Mouse (Mus musculus): ENCODE data around the gene Psmd3. TPM values are rescaled to one million over a fixed set of nuclear protein-coding genes. Genes with fewer than 3 reads are reported as not detected.
A peak's percentile ranks its signal among the peaks of the same experiment; 100 is the strongest.

The Psmd3 gene
- polyA plus RNA-seq, 1 experiment from 2014 or later = 213 TPM

GRCm38 (mm10) chr11:98741622-98742396, 59.5 kb downstream of the Psmd3 start:
- peaks cover 75% of the 10 kb centered on the region for H3K4me1 ChIP-seq
- no peaks in the 10 kb centered on the region for H3K27me3 ChIP-seq
- ATAC-seq (replicated peaks) = peak; percentile 69
- peak overlapping the region; percentile 99 for H3K9ac ChIP-seq (replicated peaks)
- WGBS = under 1% methylated on average over 83 of the region's 86 CpGs
- H3K4me2 ChIP-seq (replicated peaks) = peak overlapping the region; percentile 65
- peak overlapping the region; percentile 97 for H3K27ac ChIP-seq (replicated peaks)
- no peaks in the 10 kb centered on the region for H3K9me3 ChIP-seq
- H3K36me3 ChIP-seq = no peaks in the 10 kb centered on the region
- H3K4me3 ChIP-seq = peak overlapping the region; percentile 65

- no peaks in the 10 kb centered on the region for H3K27me3 ChIP-seq
- H3K9me3 ChIP-seq = no peaks in the 10 kb centered on the region
- under 1% methylated on average over 21 of the region's 21 CpGs for WGBS
- no peak; the same call in 1 of the 2 replicates for ATAC-seq (replicated peaks)
- peaks cover 81% of the 10 kb centered on the region for H3K4me1 ChIP-seq
- peak overlapping the region; percentile 99 for H3K9ac ChIP-seq (replicated peaks)
- peak overlapping the region; percentile 97 for H3K27ac ChIP-seq (replicated peaks)
- peak overlapping the region; percentile 65 for H3K4me3 ChIP-seq
- peak overlapping the region; percentile 65 for H3K4me2 ChIP-seq (replicated peaks)
- H3K36me3 ChIP-seq = no peaks in the 10 kb centered on the region
Measured at GRCm38 (mm10) chr11:98742397-98743291, 60.3 kb downstream of the Psmd3 start.

GRCm38 (mm10) chr11:98743655-98744345, 61.4 kb downstream of the Psmd3 start:
- 2% methylated on average over 9 of the region's 9 CpGs for WGBS
- H3K4me3 ChIP-seq = peak overlapping the region; percentile 65
- no peak for ATAC-seq (replicated peaks)
- H3K27me3 ChIP-seq = no peaks in the 10 kb centered on the region
- peak overlapping the region; percentile 97 for H3K27ac ChIP-seq (replicated peaks)
- H3K9ac ChIP-seq (replicated peaks) = peak overlapping the region; percentile 99
- H3K9me3 ChIP-seq = no peaks in the 10 kb centered on the region
- peak overlapping the region; percentile 65 for H3K4me2 ChIP-seq (replicated peaks)
- peaks cover 81% of the 10 kb centered on the region for H3K4me1 ChIP-seq
- no peaks in the 10 kb centered on the region for H3K36me3 ChIP-seq

GRCm38 (mm10) chr11:98744456-98745019, 62.2 kb downstream of the Psmd3 start:
- Histone ChIP-seq H3K27ac (replicated peaks) (peak overlapping the region; percentile 97), H3K9me3 (no peaks in the 10 kb centered on the region), H3K4me2 (replicated peaks) (peak overlapping the region; percentile 65), H3K27me3 (no peaks in the 10 kb centered on the region), H3K4me1 (peaks cover 82% of the 10 kb centered on the region), H3K36me3 (no peaks in the 10 kb centered on the region), H3K9ac (replicated peaks) (peak overlapping the region; percentile 99), H3K4me3 (peak overlapping the region; percentile 65)
- 30% methylated on average over 7 of the region's 7 CpGs for WGBS
- ATAC-seq (replicated peaks) = no peak

Other genes starting within 250 kb of the Psmd3 start
- gene Mien1, start 243.6 kb upstream of the Psmd3 start, polyA plus RNA-seq (2015; fragmentation: Nextera tagmentation; extraction: Ambion mirVana) = 259 and 263 TPM in 2 replicates
- gene Grb7, start 236.2 kb upstream of the Psmd3 start, polyA plus RNA-seq (2015; fragmentation: Nextera tagmentation; extraction: Ambion mirVana) = 0.42 and 0.61 TPM in 2 replicates
- gene Ikzf3, start 136.5 kb upstream of the Psmd3 start, polyA plus RNA-seq (2015; fragmentation: Nextera tagmentation; extraction: Ambion mirVana) = 0.10 TPM in 1 of 2 replicates, not detected in the other
- 0.10 TPM in 1 of 2 replicates, not detected in the other for gene Zpbp2, start 131.5 kb upstream of the Psmd3 start, polyA plus RNA-seq (2015; fragmentation: Nextera tagmentation; extraction: Ambion mirVana)
- 106 and 115 TPM in 2 replicates for gene Ormdl3, start 95.2 kb upstream of the Psmd3 start, polyA plus RNA-seq (2015; fragmentation: Nextera tagmentation; extraction: Ambion mirVana)
- not detected in 2 replicates for gene Lrrc3c, start 84.3 kb upstream of the Psmd3 start, polyA plus RNA-seq (2015; fragmentation: Nextera tagmentation; extraction: Ambion mirVana)
- 0.52 and 0.83 TPM in 2 replicates for gene Gm12355, start 56.9 kb upstream of the Psmd3 start, polyA plus RNA-seq (2015; fragmentation: Nextera tagmentation; extraction: Ambion mirVana)
- gene Gsdma3, start 56.2 kb upstream of the Psmd3 start, polyA plus RNA-seq (2015; fragmentation: Nextera tagmentation; extraction: Ambion mirVana) = not detected in 2 replicates
- not detected in 2 replicates for gene Gsdma2, start 35.8 kb upstream of the Psmd3 start, polyA plus RNA-seq (2015; fragmentation: Nextera tagmentation; extraction: Ambion mirVana)
- not detected in 2 replicates for gene Gsdma, start 18.2 kb upstream of the Psmd3 start, polyA plus RNA-seq (2015; fragmentation: Nextera tagmentation; extraction: Ambion mirVana)
- not detected in 2 replicates for gene Csf3, start 18.7 kb downstream of the Psmd3 start, polyA plus RNA-seq (2015; fragmentation: Nextera tagmentation; extraction: Ambion mirVana)
- 85.1 and 93.6 TPM in 2 replicates for gene Med24, start 46.9 kb downstream of the Psmd3 start, polyA plus RNA-seq (2015; fragmentation: Nextera tagmentation; extraction: Ambion mirVana)
- 164 and 166 TPM in 2 replicates for gene Thra, start 58.1 kb downstream of the Psmd3 start, polyA plus RNA-seq (2015; fragmentation: Nextera tagmentation; extraction: Ambion mirVana)
- 3.6 TPM in 2 replicates for gene Nr1d1, start 92.8 kb downstream of the Psmd3 start, polyA plus RNA-seq (2015; fragmentation: Nextera tagmentation; extraction: Ambion mirVana)
- 30.2 and 31.7 TPM in 2 replicates for gene Msl1, start 113.0 kb downstream of the Psmd3 start, polyA plus RNA-seq (2015; fragmentation: Nextera tagmentation; extraction: Ambion mirVana)
- gene Casc3, start 122.4 kb downstream of the Psmd3 start, polyA plus RNA-seq (2015; fragmentation: Nextera tagmentation; extraction: Ambion mirVana) = 53.5 and 53.9 TPM in 2 replicates
- 4.2 and 5.8 TPM in 2 replicates for gene Rapgefl1, start 154.2 kb downstream of the Psmd3 start, polyA plus RNA-seq (2015; fragmentation: Nextera tagmentation; extraction: Ambion mirVana)
- 4.4 and 5.1 TPM in 2 replicates for gene Wipf2, start 181.1 kb downstream of the Psmd3 start, polyA plus RNA-seq (2015; fragmentation: Nextera tagmentation; extraction: Ambion mirVana)
- 11.2 and 12.1 TPM in 2 replicates for gene Cdc6, start 225.2 kb downstream of the Psmd3 start, polyA plus RNA-seq (2015; fragmentation: Nextera tagmentation; extraction: Ambion mirVana)
- 9.2 and 9.9 TPM in 2 replicates for gene Rara, start 245.3 kb downstream of the Psmd3 start, polyA plus RNA-seq (2015; fragmentation: Nextera tagmentation; extraction: Ambion mirVana)